ENCODE assay signal across 13 mouse cellular contexts in genomic region chr2:31460920-31461319, GRCm38 (mm10).
"Had no signal": no experiment of that assay in that cellular context is flagged by ENCODE, and none has a peak within 500 bp of the region (broad histone marks: within the 10 kb centered on the region; RNA-seq: fewer than 3 reads in every experiment).

No protein-coding gene starts in this region.

- H3K27ac ChIP-seq: hindbrain, postnatal 0 days; layer of hippocampus, adult 2 months; left cerebral cortex, adult 2 months; midbrain, embryonic 10.5 days; midbrain, embryonic 13.5 days; neural tube, embryonic 13.5 days had no signal

- H3K36me3 ChIP-seq: lung, embryonic 15.5 days; midbrain, embryonic 10.5 days; midbrain, embryonic 13.5 days; neural tube, embryonic 13.5 days had no signal

- DNase-seq: layer of hippocampus, adult 9-11 months; layer of hippocampus, postnatal 36 days; lung, adult 18-20 months; thymus, postnatal 25 days had no signal

- H3K9me3 ChIP-seq: lung, embryonic 15.5 days; megakaryocyte, embryonic 14.5 days; midbrain, embryonic 10.5 days; midbrain, embryonic 13.5 days; neural tube, embryonic 13.5 days had no signal

- H3K4me3 ChIP-seq: left cerebral cortex, adult 2 months; myocyte had no signal
